Mouse (Mus musculus) spleen, postnatal 10 days (tissue): ENCODE data around the gene Slc51a.

ENCODE experiments used
- DNase-seq, 2 experiments: peaks; one replicate each; pipeline ENCODE4 v3.0.0; 2021 to 2022; ENCODE audit warnings: low spot score in 2 of 2

Gene Slc51a

GRCm38 (mm10) chr16:32487234-32488111, at the start of gene Slc51a:
Gene Slc51a, minus strand, starts transcription at chr16:32487879.
- peak in 1 of 2 experiments; percentile 44 for DNase-seq

- no peak for DNase-seq
Observed at GRCm38 (mm10) chr16:32535157-32535751, 47.6 kb upstream of the Slc51a start.

GRCm38 (mm10) chr16:32532878-32533826, 45.5 kb upstream of the Slc51a start:
- DNase-seq = no peak

GRCm38 (mm10) chr16:32526906-32527305, 39.2 kb upstream of the Slc51a start:
- no peak for DNase-seq

GRCm38 (mm10) chr16:32524244-32524615, 36.6 kb upstream of the Slc51a start:
- DNase-seq = peak in 1 of 2 experiments; percentile 23

GRCm38 (mm10) chr16:32523462-32524243, 36.0 kb upstream of the Slc51a start:
- DNase-seq = peak in 1 of 2 experiments; percentile 30

GRCm38 (mm10) chr16:32522578-32523194, 35.0 kb upstream of the Slc51a start:
- no peak for DNase-seq

- DNase-seq = peak in 1 of 2 experiments; percentile 76
Observed at GRCm38 (mm10) chr16:32520372-32520748, 32.7 kb upstream of the Slc51a start.

GRCm38 (mm10) chr16:32519656-32520371, 32.1 kb upstream of the Slc51a start:
- peak; percentile 42 to 64 for DNase-seq

GRCm38 (mm10) chr16:32517785-32518481, 30.3 kb upstream of the Slc51a start:
- DNase-seq = peak; percentile 8 to 11

- DNase-seq = peak; percentile 61 to 63
Observed at GRCm38 (mm10) chr16:32516006-32516962, 28.6 kb upstream of the Slc51a start.

GRCm38 (mm10) chr16:32513948-32514347, 26.3 kb upstream of the Slc51a start:
- peak in 1 of 2 experiments; percentile 9 for DNase-seq

- no peak for DNase-seq
Observed at GRCm38 (mm10) chr16:32513401-32513800, 25.7 kb upstream of the Slc51a start.

GRCm38 (mm10) chr16:32512921-32513320, 25.2 kb upstream of the Slc51a start:
- peak; percentile 29 to 33 for DNase-seq

GRCm38 (mm10) chr16:32511827-32512490, 24.3 kb upstream of the Slc51a start:
- DNase-seq = peak in 1 of 2 experiments; percentile 48

- DNase-seq = peak in 1 of 2 experiments; percentile 51
Observed at GRCm38 (mm10) chr16:32511338-32511734, 23.7 kb upstream of the Slc51a start.
